Mouse (Mus musculus) cerebellum, adult 9-11 months (tissue): ENCODE results near the gene C2cd4c.

Experiments used
- DNase-seq: peaks from one replicate; pipeline ENCODE4 v3.0.0; 2022

C2cd4c gene

DNA sequence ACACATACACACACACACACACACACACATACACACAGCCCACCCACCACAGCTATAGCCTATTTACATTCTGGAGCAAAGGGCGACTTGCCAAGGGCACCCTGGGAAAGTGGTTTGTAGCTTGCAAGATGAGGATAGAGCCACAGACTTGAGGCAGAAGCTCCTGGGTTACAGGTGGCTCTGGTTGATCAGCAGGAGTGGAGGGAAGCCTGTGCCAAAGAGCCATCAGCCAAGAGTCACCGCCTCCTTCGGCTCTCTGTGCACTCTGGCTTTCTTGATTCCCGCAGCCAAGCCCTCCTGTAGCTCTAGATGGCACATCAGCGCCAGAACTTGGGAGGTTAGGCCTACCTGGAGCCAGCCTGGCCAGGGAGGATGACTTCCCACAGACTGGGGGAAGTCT is 2.5 kb downstream of the C2cd4c start:
- DNase-seq, result no peak

DNA sequence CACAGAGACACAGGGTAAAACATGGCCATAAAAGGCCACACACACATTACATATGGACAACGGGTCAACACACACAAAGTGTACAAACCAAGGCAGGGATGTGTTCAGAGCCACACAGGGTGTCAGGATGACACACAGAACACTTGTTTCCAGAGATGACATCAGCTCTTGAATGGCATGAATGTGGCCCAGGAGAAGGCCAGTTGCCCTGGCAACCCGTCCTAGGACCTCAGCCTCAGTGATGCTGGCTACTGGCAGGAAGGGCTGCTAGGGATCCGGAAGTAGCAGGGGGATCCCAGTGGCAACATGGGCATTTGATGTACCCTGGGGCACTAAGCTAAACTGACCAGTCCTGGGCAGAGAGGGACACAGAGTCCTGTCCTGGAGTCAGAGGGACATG is 4.5 kb downstream of the C2cd4c start:
- no peak for DNase-seq

DNA sequence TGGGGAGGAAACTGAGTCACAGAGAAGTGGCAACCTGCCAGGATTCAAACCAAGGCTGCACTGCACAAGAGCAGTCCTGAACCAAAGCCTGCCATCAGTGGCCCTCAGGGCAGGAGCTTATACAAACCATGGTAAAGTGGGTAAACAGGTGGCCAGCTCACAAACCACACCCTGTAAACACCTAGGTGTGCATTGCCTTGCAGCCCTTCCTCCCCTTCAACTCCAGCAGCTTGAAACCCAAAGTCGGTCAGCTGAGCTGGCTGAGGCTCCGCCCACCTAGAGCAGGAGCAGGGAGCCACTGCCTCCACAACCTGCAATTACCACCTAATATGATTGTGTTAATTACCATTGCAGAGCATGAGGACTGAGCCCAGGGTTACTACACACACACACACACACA is 5.9 kb downstream of the C2cd4c start:
- DNase-seq, result no peak

DNA sequence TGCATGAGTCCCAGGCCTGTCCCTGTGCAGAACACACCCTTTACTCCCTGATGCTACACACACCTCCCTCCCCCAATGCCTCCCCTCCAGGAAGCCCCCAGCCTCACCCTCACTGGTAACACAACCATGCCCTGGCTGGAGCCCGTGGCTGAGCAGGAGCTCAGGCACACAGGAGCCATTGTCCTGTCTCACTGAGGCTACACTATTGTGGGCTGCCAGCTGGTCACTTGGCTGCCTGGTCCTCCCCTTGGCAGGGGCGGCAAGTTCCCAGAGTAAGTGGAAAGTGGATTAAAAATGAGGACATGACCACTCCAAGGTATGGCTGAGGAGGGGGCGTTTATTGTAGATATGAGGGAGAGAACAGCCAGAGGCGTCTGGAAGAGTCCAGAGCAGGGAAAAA is 7.3 kb downstream of the C2cd4c start:
- no peak for DNase-seq

DNA sequence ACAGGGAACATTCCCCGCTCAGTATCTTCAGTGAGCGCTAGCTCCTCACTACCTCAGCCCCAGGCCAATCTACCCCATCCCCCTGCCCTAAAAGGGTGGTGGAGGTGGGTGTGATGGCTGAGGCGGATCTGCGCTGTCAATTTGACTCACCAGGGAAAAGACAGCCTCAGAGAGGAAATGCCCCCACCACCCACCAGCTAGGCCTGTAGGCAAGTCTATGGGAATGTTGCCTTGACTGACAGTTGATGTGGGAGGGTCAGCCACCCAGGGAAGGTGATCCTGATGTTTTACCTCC is 15.9 kb downstream of the C2cd4c start:
- no peak for DNase-seq

DNA sequence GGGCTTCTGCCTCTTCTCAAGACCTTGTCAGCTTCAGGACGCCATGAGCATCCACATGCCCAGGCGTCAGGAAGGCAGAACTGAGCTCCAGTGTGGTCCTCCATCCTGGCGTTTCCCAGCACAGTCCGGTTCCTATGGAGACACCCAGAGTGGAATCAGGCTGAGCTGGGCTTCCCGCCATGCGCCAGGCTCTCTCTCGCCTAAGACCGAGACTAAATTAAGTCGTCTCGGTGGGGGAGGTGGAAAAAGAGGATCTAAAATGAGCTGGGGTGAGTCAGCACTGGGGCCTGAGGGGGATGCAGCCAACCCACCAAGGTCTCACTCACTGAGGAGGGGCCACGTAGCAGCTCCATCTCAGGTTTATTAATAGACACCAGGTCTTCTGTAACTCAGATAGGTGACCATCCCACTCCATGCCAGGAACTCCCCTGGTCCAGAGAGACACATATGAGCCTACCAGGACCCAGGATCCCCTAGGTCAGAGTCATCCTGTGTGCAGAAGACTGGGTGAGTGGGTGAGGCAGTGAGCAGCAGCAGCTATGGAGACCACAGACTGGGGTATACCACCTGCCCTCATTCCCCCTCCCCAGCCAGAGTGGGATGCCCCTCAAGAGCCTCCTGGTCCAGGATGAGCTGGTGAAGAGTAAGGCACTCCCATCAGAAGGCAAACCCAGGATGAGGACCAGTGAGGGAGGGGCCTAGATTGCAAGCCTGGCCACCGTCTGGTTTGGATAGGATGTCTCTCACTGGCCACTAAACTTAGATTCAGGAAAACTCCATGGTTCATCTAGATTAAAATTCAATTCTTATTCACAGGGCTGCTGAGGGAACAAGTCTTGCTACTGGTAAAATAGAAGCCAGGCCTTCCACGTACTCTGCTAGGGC is 16.5 kb downstream of the C2cd4c start:
- DNase-seq, result no peak

DNA sequence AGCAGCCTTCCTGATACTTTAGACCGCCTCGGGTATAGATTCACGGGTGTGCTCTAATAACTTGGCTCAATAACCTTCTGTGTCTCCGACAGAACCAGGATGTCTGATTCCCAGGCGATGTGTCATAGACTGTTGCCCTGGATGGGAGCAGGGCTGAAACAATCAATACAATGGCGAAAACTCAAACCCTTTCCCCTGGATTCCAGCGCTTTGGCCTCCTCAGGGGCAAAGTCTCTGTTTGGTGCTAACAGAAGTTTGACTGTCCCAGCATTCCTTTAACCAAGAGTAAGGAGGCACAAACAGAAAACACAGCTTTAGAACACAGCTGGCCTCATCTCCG is 18.3 kb downstream of the C2cd4c start:
- no peak for DNase-seq

DNA sequence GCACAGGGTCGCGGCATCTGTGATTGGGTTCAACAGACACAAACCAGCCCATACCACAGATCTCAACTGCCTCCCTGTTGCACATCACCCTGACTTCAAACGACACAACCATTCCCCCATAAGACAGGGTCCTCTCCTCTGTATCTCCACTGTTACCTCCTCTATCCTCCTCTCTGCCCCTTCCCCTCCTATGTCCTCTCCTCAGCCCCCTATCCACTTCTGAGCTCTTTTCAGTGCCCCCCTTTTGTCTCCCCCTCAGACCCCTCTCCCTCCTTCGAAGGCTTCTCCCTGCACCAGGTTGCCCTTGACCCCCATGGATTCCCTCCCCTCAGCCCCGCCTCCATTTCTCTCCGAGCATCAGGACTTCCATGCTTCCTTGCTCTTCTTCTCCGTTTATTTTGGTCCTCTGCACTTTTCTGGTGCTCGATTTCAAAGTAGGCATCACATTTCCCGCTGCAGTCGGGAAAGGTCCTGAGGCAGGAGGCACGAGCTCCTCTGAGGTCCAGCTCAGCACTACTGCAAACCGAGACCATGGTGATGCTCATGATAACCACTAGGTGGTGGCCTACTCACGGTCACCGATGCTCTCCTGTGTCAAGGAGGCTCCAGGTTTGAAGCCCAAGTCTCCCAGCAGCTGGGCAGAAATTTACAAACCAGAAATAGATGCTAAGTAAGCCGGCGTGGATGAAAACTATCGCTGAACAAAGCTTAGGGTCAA is 18.8 kb downstream of the C2cd4c start:
- DNase-seq, result peak; percentile 66

DNA sequence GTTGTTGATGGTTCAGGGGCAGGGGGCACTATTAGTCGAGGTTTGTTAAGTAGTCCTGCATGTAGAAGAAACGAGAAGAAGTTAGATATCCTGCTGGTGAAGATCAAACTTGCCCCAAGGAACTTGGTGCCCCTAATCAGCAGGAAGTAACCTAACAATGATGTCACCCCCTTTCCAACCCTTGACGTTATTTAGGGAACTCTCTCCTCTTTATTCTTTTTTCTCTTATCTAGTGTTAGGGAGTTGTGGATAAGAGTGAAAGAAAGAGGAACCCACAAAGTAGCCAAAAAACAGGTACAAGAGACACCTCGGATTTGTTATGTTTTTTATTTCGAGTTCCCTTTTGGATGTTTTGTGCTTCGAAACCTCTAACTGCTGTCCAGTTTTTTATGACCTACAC is 19.7 kb downstream of the C2cd4c start:
- no peak for DNase-seq

DNA sequence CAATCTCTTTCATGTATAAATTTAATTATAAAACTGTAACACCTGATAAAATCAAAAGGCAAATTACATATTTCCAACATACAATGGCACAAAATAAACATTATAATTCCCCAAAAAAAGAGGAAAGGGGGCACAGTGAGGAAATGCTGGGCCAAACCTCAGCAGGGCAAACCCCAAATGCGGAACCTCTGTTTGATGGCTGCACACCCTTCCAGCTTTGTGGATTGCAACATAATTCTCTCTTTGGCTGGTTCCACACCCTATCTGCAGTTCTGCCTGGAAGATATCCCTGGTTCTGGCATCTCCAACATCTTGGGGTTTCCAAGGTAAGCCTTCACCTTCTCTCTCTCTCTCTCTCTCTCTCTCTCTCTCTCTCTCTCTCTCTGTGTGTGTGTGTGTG is 23.1 kb downstream of the C2cd4c start:
- no peak for DNase-seq

DNA sequence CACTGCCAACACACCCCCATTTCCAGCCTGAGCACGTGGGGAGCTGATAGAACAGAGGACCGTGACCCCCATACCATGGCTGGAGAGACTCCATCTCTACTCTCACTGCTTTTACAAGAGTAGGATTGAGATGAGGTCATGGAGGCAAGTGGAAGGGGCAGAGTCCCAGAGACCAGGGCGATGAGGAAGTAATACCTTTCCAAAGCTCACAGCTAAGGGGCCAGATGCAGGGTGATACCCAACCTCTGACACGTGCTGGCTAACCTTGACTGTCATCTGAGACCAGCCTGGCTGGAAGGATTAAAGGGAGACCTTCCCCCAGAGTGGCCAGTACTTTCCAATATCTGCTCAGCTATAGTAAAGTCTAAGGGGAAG is 26.1 kb downstream of the C2cd4c start:
- no peak for DNase-seq

DNA sequence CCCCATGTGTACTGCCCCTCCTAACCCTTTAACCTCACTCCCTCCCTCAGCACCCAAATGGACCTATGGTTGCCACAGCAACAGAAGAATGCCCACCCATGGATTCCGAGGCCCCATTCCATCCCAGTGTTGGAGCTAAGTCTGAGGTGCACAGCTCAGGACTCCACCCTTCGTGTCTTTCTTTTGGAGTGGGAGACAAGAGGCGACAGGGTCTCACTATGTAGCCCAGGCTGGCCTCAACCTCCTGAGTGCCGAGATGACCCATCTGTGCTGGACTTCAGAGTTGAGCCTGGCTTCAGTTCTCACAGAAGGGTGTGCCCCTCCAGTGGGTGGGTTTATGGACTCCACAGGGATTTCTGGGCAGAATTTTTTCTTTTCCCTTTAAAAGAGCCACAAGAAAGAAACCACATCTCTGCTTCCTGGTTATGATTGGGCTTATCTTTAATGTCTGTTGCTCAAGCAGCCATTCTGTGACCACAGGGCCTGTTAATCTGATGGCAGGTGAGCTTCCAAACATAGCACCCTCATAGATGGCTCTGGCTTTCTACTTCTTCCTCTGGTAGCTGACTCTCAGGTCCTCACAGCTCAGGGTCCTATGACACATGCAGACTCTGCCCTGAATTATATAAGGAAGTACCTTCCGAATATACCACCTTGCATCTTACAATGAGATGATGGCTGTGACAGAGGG is 26.6 kb downstream of the C2cd4c start, which contains the start of gene Theg:
Gene Theg, minus strand, starts transcription at position 271 of the 691 bp plus-strand sequence.
- no peak for DNase-seq

DNA sequence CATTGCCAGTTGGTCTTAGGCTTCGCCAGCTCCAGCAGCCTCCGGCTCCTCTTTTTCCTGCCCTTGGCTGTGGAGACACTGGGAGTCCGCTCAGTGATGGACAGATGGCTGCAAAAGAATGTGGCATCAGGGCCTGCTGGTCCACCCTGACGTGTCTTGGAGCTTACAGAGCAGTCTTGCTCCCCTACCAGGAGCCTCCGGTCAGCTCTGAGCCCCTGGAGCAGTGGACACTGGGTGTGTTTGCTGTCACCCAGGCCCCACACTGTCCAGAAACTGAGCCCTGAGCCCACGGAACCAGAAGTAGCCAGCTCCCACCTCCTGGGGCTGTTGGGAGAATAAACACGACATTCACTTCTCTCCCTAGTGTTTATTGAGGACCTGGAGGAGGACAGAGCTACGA is 27.6 kb downstream of the C2cd4c start:
- no peak for DNase-seq

DNA sequence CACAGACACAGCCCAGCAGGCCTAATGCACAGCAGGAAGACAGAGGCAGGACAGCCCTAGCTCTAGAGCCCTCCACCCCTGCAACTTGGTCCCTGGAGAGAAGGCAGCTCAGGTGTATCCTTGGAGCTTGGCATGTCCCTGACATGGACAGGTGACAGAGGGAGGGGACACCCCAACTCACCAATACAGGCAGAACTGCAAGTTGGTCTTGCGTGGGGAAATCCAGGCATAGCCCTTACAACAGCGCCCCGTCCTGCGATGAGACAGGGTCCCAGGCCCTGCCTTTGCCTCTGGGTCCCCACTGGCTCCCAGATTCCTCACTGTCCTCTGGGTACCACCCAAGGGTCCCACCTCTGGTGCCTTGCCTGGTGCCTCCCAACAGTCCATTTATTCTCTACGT is 28.1 kb downstream of the C2cd4c start:
- DNase-seq, result no peak

DNA sequence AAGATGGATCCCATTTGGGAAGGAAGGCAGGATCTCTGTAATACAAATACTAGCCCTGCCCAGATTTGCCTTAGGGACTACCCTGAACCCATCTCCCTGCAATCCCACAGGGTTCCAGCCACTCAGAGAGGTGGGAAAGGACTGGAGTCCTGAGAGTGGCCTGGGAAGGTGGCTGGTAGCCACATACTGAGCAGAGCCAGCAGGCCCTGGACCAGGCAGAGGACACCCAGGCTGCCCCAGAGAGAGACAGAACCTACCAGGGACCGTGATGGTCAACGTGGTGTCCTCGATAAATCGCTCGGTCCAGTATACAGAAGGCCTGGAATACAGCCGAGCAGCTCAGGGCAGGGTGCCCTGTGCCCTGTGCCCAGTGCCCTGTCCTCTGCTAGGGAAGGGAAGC is 28.7 kb downstream of the C2cd4c start:
- DNase-seq, result no peak

DNA sequence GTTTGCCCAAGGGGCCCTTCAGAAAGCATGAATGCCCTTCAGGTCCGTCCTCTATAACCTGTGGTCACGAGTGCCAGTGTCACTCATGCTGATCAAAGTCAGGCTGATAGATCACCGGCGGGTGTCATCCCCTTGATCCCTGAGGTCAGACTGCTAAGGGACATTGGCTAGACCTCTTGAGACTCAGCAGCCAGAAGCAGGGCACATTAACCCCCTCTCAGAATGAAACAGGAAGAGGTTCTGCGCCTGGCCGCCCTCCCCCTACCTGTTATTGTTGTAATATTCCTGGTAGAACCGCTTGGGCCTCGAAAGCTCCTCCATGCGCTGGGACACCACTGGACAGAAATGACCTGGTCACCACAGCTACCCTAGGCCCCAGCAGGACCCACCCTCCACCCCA is 29.4 kb downstream of the C2cd4c start:
- no peak for DNase-seq

DNA sequence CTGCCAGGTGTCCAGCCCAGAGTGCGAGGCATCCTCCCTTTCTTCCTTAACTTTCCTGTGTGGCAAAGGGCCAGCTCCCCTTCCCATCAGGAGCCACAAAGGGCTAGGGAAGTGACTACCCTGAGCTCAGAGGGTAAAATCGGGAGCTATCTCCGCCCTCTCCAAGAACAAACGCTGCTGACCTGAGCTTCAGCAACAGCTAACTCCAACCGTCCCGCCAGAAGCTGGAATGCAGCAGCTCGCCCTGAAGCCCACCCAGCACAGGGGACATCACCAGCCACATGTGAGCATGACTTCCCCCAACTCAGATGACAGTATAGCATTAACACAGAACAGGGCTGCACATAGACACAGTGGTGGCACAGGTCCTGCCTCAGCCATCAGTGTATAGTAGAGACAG is 29.8 kb downstream of the C2cd4c start:
- no peak for DNase-seq

DNA sequence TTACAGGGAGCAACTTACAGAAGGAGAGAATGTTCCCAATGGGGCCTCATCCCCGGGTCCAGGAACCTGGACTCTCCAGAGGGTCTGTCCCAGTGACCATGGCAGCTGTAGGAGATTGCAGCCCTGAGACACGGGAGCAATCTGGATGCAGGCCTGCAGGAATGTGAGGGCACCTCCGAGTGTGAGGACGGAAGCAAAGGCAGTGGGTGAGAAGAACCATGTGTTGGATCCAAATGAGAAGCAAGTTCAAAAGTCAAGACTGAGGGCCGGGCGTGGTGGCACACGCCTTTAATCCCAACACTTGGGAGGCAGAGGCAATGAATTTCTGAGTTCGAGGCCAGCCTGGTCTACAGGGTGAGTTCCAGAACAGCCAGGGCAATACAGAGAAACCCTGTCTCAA is 32.3 kb downstream of the C2cd4c start:
- DNase-seq, result no peak

DNA sequence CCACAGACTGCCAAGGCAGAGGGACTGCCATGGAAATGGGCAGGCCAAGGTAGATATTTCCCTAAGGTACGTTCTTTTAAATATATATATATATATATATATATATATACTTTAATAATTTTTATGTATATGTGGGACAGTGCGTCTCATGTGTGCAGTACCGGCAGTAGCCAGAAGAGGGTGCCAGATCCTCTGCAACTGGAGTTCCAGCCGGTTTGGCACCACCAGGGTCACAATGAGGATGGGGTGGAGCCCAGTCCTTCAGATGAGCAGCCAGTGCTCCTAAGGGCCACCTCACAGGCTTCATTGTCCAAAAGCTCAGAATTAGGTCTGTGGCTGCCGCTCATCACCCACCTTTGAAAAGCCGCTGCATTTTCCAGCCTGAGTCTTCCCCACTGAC is 33.0 kb downstream of the C2cd4c start:
- no peak for DNase-seq

DNA sequence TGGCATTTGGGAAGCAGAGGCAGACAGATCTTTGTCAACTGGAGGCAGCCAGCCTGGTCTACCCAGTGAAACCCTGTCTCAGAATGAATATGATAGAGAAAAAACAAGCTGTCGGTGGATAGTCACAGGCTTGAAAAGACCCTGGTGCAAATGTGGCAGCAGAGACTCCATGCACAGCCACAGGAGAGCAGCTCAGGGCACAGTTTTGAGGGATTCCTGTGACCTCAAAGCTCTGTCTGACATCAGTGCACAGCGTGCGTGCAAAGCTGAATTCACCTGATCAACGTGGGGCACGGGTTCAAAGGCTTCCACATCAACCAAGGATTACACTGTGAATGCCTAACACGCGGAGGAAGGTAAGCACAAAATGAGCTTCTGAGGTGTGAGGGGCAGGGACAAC is 33.5 kb downstream of the C2cd4c start:
- DNase-seq, result no peak

DNA sequence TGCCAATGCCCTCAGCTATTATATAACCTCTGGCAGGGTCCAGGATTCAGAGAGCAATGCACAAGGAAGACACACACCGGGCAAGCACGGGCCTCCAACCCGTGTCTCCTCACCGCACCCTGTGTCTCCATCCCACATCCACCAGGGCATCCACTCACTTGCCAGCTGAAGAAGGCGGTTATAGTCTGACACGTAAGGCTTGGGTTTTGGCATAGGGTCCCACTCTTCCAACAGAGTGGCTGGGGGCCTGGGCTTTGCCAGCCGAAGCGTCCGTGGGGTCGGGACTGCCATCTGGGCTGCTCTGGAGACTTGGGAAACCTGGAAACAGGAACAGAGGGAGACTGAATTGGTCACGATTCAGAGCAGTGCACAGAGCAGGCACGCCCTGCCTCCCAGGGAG is 34.0 kb downstream of the C2cd4c start:
- no peak for DNase-seq

DNA sequence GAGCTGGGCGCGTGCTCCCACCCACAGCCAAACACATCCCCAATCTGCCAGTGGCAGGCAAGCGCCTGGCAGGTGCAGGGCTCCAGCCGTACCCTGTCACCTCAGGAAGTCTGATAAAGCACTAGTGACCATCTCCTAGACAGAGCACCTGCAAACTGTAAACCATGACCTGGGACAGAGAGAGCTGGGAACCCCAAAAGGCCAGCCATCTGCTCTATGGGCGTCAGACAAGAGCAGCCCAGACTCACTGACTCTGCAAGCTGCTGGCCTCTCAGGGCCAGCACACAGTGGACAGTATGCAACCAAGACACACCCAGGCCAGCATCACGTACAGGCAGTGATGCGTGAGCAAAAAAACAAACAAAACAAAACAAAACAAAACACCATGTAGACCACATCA is 34.9 kb downstream of the C2cd4c start:
- no peak for DNase-seq

DNA sequence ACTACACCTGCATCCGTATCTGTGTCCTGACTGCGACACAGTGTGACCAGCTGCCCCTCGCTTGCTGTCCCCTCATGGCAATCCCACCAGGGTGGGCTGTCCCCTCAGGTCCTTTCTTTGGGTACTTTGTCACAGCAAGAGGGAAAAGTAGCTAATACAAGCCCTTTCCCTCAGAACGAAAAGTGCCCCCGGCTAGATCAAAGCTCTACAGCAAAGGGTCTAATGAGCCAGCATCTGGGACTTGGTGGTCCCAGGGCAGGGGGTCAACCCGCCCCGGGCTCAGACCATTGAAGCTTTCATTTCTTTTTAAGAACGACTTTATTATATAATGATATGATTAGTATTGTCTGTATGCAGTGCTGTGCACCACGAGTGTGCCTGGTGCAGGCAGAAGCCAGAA is 35.5 kb downstream of the C2cd4c start:
- no peak for DNase-seq

DNA sequence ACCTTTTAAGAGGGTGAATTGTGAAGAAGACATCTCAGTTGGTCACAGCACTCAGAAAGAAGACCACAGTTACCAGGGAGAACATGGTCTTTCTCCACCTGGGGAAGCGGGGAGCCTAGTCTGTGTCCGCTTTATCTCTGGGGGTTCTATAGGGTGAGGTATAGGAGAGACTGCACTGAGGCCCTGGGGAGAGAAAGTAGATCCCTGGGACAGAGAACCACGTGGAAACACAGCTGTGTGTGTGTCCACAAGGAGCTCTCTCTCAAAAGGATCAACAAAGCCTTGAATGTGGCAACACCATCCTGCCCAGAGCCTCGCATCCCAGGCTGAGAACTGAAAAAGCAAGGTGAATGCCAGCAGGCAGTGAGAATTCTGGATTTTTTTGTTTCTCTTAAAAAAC is 36.4 kb downstream of the C2cd4c start:
- no peak for DNase-seq
